Mouse (Mus musculus) heart, adult 2 months (tissue): Measurements from ENCODE around the gene Gstm5.

Source experiments
- CTCF ChIP-seq: fragments of 200-600 bp; IDR thresholded peaks from 2 replicates; pipeline ENCODE4 v1.8.1; 2022; ENCODE audit warnings: antibody characterized with exemption, mild to moderate bottlenecking, moderate library complexity
- EP300 ChIP-seq: fragments of 200-500 bp; IDR thresholded peaks from 2 replicates; pipeline ENCODE4 v1.6.1; 2011; ENCODE audit warnings: low read depth, low read length, control low read depth; ENCODE audit not compliant: insufficient read depth
- POLR2A ChIP-seq: fragments of 200-500 bp; IDR thresholded peaks from 2 replicates; pipeline ENCODE4 v1.6.1; 2011; ENCODE audit warnings: mild to moderate bottlenecking, low read depth, low read length, control low read depth; ENCODE audit not compliant: insufficient read depth

GRCm38 (mm10) chr3:107849693-107850031 lies 46.0 kb upstream of the Gstm5 start:
- TF ChIP-seq CTCF = no peak
- no peak for TF ChIP-seq POLR2A
- no peak for TF ChIP-seq EP300
